Mouse (Mus musculus) lung, postnatal 25 days (tissue): ENCODE results near the gene Marcks.

Experiments
- DNase-seq: peaks from one replicate; pipeline ENCODE4 v3.0.0; 2022; ENCODE audit warnings: low spot score

Marcks gene

GRCm38 (mm10) chr10:37138778-37139442 lies at the start of gene Marcks:
Marcks (minus strand) TSS chr10:37138920.
- DNase-seq = peak; percentile 87

GRCm38 (mm10) chr10:37177071-37177470 lies 38.4 kb upstream of the Marcks start:
- DNase-seq = no peak

DNA sequence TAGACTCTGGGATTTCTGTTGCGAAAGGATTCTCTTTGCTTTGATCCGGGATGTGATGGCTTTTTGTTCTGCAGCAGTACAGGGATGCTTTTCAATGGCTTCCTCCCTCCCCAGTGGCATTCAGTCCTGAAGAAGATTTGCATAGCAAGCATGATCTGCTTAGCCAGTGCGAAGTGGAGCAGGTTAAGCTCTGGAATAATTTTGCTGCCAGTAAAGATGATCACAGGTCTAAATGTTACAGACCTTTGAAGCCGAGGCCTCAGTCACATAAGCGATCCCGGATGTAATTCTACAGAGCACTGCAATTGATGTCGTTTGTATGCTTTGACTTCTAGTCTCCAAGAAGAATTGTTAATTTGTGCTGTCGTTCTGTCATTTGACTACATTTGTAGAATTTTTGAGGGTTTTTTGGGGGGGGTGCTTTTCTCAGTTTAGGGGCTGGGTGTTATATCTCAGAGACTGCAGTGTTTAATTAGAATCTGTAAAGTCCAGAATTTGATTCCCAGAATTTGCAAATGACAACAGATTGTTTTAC lies 33.8 kb upstream of the Marcks start:
- no peak for DNase-seq

- DNase-seq = no peak
These were observed 33.1 kb upstream of the Marcks start for GRCm38 (mm10) chr10:37171711-37172415.

DNA sequence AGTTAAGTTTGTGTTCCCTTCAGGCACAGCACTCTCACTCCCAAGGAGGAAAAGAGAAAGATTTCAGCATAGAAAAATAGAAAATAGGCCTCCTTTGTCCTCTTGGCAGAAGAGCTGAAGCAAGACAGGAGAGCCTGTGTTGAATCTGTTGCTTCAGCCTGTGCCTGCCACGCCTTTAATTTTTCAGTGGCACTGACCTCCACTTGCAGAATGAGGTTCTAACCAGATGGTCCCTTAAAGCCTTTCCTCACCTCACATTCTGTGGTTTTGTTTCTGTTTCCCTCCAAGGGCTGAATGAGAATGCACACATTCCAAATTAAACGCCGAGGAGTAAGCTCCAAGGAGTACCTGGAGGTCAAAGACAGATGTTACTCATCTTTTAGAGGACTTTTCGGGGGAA lies 32.2 kb upstream of the Marcks start:
- DNase-seq = no peak

- no peak for DNase-seq
These were observed 31.7 kb upstream of the Marcks start for GRCm38 (mm10) chr10:37170466-37170865.

GRCm38 (mm10) chr10:37167527-37167926 lies 28.8 kb upstream of the Marcks start:
- no peak for DNase-seq

GRCm38 (mm10) chr10:37159731-37160130 lies 21.0 kb upstream of the Marcks start:
- DNase-seq = no peak

- DNase-seq = no peak
These were observed 18.4 kb upstream of the Marcks start for GRCm38 (mm10) chr10:37157156-37157555.

- DNase-seq = no peak
These were observed 16.4 kb upstream of the Marcks start for GRCm38 (mm10) chr10:37155131-37155530.

- DNase-seq = no peak
These were observed 13.0 kb upstream of the Marcks start for GRCm38 (mm10) chr10:37151539-37152271.

- DNase-seq = no peak
These were observed 9.3 kb upstream of the Marcks start for GRCm38 (mm10) chr10:37148016-37148415.

DNA sequence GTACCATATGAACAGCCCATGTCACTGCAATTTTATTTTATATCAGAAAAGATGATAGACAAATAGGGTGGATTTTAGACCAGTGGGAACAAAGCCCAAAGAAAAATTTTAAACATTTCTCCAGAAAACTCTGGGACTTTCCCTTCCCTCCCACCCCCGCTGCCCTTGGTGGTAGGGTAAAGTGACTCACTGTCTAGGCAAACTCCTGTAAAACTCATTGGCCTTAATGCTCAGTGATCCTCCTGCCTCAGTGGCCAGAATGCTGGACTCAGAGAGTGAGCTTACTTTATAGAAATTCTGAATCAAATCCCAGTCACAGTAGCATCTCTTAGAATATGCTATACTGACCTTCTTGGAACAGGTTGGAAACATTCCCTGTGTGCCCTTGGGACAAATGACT lies 6.7 kb upstream of the Marcks start:
- DNase-seq = no peak

- no peak for DNase-seq
These were observed 2.9 kb upstream of the Marcks start for GRCm38 (mm10) chr10:37141621-37142020.

DNA sequence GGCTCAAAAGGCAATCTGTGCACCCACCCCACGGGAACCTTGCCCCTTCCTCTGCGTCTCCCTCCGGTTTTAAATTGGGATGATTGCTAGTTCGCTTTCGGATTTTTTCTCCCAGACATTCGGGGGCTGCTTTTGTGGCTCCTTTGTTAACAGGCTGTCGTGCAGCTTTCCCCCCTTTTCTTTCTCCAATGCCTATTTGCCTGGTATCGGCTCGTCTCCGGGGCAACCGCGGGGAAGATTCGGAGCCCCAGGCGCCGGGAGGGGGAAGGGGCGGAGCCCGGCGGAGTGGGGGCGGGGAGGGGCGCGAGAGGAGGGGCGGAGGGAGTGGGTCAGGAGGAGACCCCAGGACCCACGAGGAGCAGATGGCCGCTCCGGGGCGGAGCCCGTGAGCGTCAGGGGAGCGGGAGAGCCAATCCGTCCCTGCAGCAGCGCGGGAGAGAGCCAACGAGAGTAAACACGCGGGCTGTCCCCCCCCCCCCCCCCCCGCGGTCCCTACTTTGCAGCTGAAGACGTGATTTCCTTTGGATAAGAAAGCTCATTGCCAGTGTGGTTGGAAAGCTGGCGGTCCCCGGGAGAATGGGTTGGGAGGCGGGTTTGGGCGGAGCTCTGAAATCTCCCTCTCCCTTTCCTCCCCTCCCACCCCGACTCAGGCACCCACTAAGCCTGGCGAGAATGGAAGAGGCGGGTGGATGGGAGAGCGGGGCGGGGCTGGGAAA lies 2.2 kb upstream of the Marcks start:
- peak; percentile 92 for DNase-seq

- DNase-seq = peak; percentile 23
These were observed 1.5 kb upstream of the Marcks start for GRCm38 (mm10) chr10:37140166-37140735.

GRCm38 (mm10) chr10:37139443-37140165 lies 884 bp upstream of the Marcks start:
- peak; percentile 12 for DNase-seq

DNA sequence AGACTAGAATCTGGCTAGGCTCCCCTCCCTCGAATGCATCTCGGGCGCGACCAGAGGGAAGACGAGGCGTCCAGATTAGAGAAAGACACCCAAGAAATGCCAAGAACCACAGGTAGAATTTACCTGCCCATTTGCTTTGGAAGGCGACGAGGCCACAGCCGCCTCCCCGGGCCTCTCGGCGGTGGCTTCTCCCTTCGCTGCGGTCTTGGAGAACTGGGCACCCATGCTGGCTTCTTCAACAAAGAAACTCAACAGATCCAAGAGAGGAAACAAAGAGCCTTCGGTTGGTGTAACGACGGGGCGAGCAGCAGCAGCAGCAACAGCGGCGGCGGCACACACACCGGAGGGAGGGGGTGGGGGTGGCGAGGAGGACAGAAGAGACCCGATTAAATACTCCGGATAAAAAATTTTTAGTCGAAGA lies 399 bp downstream of the Marcks start:
- DNase-seq = no peak

GRCm38 (mm10) chr10:37137531-37138310 lies 999 bp downstream of the Marcks start:
- DNase-seq = peak; percentile 42

DNA sequence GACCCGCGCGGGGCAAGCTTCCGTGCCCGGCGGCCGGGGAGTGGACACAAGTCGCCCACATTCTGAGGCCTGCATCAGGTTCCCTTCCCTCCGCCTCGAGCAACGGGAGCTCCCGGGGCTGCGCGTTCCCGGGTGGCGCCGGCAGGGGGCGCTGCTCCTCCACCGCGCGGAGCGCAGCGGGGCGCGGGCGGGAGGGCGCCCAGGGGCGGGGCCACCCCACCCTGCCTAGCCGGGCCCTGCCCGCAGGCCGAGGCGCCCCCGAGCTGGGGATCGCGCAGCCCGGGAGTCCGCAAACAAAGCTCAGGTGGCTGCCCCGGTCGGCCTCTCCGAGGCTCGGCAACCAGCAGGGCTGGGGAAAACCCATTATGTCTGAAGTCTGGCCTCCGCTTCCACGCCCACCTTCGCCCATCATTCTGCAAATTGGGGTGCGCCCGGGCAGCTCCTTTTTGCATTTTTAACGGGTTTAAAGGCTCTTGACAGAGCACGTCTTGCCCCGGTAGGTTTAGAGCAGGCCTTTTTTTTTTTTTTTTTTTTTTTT lies 1.7 kb downstream of the Marcks start:
- peak; percentile 91 for DNase-seq
